ENCODE assay signal across 14 mouse cellular contexts in the genomic region with DNA sequence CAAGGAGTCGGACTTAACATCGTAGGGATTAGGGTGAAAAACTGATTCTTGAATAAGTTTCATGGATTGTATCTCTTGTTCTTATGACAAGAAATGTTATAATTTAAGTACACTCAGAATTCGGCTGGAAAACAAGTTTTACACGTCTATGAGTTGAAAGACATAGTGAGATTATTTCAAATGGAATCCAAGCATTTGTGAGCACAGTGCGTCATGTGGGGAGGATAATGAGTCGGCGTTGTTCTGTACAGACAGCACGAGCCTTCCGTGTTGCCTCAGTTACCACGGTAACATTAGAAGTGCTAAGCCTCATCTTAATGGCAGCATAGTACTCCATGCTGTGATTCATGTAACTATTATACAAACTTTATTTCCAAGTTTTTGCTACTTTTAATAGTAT.
"Had no signal": no experiment of that assay in that cellular context is flagged by ENCODE, and none has a peak within 500 bp of the region (broad histone marks: within the 10 kb centered on the region; RNA-seq: fewer than 3 reads in every experiment).

No protein-coding gene starts in this region.

- H3K4me3 ChIP-seq: midbrain, embryonic 10.5 days; midbrain, embryonic 12.5 days; myocyte; stomach, embryonic 15.5 days had no signal

- H3K4me1 ChIP-seq: midbrain, embryonic 12.5 days; stomach, embryonic 15.5 days had no signal

- H3K27ac ChIP-seq: midbrain, embryonic 10.5 days; midbrain, embryonic 12.5 days; stomach, embryonic 15.5 days; stomach, postnatal 0 days had no signal

- H3K27me3 ChIP-seq: midbrain, embryonic 12.5 days; stomach, embryonic 15.5 days had no signal

- H3K4me2 ChIP-seq: lung, embryonic 14.5 days; midbrain, embryonic 12.5 days; stomach, embryonic 15.5 days had no signal

- DNase-seq: lung, adult 18-20 months; lung, embryonic 14.5 days; lung, postnatal 4 days; retina, postnatal 1 day; right cerebral cortex, adult 18-20 months; thymus, adult 2 months; thymus, postnatal 25 days; thymus, postnatal 4 days had no signal

- H3K36me3 ChIP-seq: midbrain, embryonic 10.5 days; midbrain, embryonic 12.5 days; stomach, embryonic 15.5 days had no signal

- H3K9ac ChIP-seq: lung, embryonic 14.5 days; midbrain, embryonic 12.5 days; stomach, embryonic 15.5 days had no signal

- ATAC-seq: midbrain, embryonic 16.5 days had no signal

- H3K9me3 ChIP-seq: midbrain, embryonic 10.5 days; midbrain, embryonic 12.5 days; stomach, embryonic 15.5 days had no signal
